Mouse (Mus musculus) CD4-positive, CD25-positive, alpha-beta regulatory T cell, adult 9 weeks (primary cell): ENCODE data around the gene Pon2. TPM values are rescaled to one million over a fixed set of nuclear protein-coding genes. Genes with fewer than 3 reads are reported as not detected.

Experiments used
- polyA plus RNA-seq: library from polyadenylated mRNA; unstranded; fragments of 100-300 nt; shearing (Covaris generic); gene quantifications from one replicate; pipeline ENCODE4 v1.2.1, GENCODE M21; 2017

The Pon2 gene
- polyA plus RNA-seq = 75.8 TPM

DNA sequence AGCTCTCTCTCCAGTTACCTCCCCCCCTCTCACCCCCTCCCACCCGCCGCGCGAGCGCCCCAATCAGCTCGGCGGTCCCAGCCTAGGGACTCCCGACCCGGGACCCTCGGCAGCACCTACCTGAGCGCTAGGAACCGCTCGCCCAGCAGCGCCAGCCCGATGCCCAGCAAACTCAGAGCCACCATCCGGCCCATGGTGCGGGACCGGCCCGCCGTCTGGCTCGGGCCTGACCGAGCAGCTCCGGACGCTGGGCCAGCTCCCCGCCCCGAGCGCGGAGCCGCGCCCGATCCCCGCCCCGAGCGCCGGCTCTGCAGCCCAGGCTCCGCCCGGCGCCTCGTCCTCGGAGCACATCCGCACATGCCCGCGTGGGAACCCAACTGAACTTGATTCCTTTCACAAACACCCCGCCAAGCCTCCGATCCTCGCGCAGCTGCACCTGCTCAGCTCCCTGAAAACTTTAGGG lies at the start of gene Pon2:
Pon2 (minus strand) TSS at position 364 of the 463 bp plus-strand sequence.

DNA sequence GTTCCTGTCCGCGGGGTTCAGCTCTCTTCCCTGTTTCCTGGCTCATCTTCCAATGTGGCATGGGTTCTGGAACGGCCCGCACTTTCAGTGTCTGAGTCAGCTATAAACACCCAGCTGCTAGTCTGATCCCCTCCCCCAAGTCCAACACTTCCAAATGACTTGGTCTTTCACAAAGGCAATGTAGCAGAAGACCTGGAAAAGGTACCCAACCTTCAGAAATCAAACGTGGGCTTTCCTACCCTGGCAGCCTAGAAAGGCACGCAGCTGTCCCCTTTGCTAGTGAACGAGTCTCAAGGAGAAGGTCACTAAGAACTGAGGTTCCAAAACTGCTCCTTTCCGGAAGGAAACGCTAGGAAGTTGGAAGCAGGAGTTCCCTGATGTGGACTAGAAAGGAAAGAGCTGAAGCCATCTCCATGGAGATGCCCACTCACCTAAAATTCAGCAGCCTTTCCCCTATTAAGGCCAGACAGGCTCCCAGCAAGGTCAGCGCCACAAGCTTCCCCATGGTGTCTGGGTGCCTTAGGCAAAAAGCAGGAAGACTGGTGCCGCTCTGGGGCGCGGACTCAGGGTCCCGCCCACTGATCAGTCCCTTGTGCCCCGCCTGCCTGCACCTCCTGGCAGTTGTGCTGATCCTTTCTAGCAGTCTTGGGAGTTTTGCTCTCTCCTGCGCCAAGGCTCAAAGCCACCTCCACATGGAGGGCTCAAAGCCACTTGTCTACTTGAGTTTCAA lies 42.4 kb downstream of the Pon2 start, which contains the start of gene Pon3:
Pon3 (minus strand) TSS at position 565 of the 730 bp plus-strand sequence.

Other genes with a start within 250 kb of the Pon2 start
- gene Pon1, start 104.5 kb downstream of the Pon2 start, polyA plus RNA-seq = not detected
- 10.7 TPM for gene Pon3, start 42.2 kb downstream of the Pon2 start, polyA plus RNA-seq
- gene Asb4, start 84.9 kb upstream of the Pon2 start, polyA plus RNA-seq = 0.11 TPM
- gene Pdk4, start 197.9 kb upstream of the Pon2 start, polyA plus RNA-seq = not detected